Mouse (Mus musculus): Measurements from ENCODE around the gene Cyp4f40.
"Not testable (repeated sequence)": the region's sequence is repeated elsewhere in the genome, so short reads cannot be mapped to it uniquely, and the experiment has no call there.

Gene Cyp4f40

GRCm38 (mm10) chr17:32710541-32710940 is 51.8 kb downstream of the Cyp4f40 start:
- DNase-seq (ENCODE audit: low read depth, low spot score): not testable (repeated sequence)

GRCm38 (mm10) chr17:32722151-32722550 is 63.5 kb downstream of the Cyp4f40 start:
- DNase-seq (ENCODE audit: low read depth, low spot score): not testable (repeated sequence)

GRCm38 (mm10) chr17:32722771-32723170 is 64.1 kb downstream of the Cyp4f40 start:
- no peak for DNase-seq (ENCODE audit: low read depth, low spot score)

DNA sequence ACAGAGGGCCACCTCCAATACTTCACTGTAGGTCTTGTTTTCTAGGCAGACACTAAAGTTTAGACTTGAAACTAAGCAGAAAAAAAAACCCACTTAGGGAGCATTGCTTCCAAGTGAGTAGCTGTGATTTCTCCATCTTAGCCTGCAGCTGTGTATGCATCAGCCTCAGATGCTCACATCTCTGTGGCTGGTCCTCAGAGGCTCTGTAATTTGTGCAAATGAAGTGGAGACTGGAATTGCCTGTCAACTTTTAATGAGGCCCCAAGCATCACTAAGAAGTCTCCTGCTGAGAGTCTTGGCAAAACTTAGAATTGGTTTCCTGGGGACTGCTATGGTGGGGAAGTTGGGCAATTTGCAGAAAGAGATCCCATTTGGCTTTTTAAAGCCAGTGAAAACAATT is 67.7 kb downstream of the Cyp4f40 start:
- DNase-seq (ENCODE audit: low read depth, low spot score): not testable (repeated sequence)

Measured in A20 (cell line).